Mouse (Mus musculus): ENCODE results near the gene Crispld2.

Crispld2 gene

DNA sequence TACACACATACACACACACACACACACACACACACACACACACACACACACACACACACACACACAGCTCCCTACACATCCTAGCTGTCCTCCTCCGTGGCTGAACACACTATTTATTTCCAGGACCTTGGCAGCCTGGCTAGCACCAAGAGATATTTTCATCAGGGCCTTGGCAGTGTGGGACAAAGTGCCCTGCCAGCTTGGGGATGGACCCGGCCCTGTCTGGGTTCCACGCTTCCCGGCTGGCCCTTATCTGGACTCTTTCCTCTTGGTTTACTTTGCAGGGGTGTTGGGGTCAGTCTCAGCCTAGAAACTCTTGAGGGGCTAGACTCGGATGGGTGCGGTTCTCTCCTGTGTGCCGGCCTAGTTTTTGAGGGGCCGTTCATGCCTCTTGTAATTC, 8.2 kb downstream of the Crispld2 start:
- no peak for DNase-seq (ENCODE audit: low read depth, low spot score)

DNA sequence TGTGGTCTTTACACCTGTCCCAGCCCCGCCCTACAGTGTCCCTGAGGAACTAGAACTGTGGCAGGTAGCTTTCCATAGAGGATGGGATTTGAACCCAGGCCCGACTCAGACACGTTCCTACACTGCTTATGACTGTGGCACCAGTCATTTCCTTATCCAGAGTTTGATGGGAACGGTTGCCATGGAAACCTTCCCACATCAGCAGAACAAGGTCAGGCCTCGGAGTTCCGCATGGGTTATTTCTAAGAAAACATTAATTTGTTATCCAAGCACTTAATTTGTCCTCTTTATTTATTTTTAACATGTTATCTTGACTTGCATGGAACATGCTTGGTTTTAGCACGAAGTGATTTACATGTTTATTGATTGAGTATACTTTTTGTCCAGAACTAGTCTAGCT, 9.5 kb downstream of the Crispld2 start:
- DNase-seq (ENCODE audit: low read depth, low spot score): no peak

DNA sequence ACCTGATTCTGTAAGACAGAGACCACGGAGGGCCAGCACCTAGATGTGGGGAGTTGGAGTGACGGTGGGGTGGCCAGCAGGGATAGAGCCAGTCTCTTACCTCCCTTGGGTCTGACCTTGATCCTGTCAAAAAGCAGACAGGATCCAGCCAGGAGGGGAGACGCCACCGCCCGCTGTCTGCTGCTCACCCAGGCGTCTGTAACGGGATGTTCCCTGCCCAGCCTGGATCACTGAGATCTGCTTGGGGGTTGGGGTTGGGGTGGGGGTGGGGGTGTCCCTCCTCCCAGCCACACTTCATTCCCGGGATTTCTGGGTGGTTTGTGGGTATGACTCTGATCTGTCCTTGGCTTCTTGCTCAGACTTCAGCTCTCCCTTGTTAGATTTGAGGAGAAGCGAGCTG, 10.1 kb downstream of the Crispld2 start:
- DNase-seq (ENCODE audit: low read depth, low spot score): no peak

DNA sequence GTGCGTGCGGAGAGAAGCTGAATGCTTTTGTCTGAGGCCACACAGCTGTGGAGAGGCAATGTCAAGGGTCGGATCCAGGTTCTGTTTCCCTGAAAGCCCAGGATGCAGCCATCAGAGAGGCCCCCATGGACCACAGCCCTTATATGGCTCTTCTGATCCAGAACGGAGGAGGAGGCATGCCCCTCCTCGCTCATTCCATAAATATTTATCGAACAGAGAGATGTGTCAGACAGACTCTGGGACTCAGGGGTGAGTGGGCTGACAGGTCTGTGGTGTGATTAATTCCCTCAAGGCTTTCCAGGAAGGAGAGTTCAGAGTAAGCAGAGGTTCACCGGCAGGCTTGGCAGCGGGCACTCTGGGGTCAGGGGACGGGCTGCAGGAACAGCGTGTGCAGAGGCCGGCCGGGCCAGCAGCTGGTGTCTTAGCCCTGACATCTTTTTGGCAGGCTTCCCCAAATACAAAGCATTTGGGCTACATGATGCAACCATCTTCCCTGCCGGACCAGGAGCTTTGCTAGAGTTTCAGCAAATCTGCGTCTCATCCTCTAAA, 12.0 kb downstream of the Crispld2 start:
- no peak for DNase-seq (ENCODE audit: low read depth, low spot score)

DNA sequence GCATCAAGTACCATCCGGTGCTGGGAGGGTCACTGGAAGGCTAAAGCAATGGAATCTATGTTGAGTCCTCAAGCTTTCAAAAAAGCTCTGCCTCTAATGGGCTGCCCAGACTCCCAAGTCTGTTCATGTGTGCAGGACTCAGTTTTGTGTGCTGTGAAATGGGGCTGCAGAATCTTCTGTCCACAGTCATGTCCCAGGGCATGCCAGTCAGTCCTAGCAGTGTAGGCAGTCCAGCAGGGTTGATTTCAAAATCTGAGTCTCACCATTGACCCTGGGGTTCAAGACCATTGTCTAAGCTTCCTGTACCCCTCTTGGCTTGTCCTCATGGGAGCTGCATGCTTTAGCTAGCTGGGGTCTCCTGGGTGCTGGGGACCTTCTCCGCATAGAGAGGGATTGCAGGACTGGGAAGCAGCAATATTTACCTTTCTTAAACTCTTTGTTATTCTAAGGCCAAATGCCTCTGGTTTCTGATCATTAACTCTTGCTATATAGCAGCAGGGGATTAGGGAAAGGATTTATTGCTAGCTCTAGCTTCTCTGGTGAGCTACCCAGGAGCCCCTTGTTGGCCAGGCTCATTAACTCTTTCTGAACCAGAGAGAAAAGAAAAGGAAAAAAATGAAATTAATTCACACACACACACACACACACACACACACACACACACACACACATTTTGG, 12.6 kb downstream of the Crispld2 start:
- DNase-seq (ENCODE audit: low read depth, low spot score): no peak

DNA sequence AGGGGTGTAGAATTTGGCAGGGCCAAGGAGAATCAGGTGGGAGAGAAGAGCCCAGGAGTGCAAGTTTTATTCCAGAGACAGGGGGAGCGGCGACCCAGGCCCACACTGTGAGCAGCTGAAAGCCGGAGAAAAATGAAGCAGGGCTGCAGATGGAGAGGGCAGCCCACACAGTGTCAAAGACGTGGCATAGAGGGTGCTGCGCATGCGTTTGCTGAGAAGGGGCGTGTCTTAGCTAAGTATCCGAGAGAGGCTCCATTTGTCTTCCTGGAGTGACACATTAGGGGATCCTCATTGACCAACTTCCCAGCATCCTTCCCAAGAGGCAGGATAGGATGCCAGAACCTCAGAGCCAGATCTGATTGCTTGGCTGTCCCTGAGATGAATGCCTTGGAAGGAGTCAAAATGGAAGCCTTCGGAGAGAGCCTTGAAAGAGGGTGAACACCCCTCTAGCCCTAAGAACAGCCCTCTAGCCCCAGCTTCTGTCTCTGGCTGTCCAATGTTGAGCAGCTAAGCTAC, 14.5 kb downstream of the Crispld2 start:
- DNase-seq (ENCODE audit: low read depth, low spot score): no peak

DNA sequence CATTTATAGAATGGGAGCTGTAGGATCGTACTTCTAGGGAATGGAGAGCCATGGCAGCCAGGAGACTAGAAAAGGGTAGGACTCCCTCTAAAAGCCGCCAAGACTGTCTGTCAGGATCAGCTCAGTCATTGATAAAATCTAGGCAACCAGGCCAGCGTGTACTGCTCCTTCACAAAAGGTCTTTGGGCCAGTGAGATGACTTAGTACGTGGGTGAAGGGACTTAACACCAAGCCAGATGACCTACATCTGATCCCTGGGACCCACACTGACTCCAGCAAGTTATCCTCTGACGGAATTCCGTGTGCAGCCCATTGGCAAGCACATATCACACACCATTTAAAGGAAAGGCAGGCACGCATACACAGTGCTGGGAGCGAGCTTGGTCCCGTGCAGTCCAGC, 14.9 kb downstream of the Crispld2 start:
- DNase-seq (ENCODE audit: low read depth, low spot score): no peak

DNA sequence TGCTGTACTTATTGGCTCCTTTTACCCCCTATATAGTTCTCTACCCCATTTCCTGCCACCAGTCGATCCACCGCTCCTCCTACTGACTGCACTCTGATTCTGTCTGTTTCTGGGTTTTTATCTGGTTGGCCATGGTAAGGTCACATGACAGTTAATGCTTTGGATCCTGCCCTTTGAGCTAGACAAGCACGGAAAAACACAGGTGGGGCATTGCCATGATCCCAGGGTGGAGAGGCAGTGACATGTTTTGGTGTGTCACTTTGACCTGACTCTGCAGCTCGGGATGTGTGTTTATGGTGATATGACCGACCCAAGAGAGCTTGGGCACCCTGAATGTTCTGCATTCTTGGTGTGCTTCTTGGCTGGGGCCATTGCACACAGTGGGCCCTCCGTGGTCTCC, 17.0 kb downstream of the Crispld2 start:
- DNase-seq (ENCODE audit: low read depth, low spot score): no peak

DNA sequence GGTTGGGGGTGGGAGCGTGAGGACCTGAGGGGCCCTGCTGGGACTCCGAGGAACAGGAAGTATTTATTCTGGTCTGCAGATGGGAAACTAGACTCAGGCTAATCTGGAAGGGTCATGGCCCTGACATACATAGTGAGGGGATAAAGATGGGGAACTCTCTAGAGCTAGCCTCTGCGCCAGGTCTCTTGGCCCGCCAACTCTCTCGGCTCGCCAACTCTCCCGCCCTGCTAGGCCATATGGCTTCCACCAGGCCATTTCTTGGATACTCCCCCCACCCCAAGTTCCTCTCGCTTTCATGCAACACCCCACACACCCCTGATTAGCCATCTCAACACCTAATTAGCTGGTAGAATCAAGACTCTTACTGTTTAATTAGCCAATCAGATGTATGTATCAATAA, 20.3 kb downstream of the Crispld2 start:
- no peak for DNase-seq (ENCODE audit: low read depth, low spot score)

DNA sequence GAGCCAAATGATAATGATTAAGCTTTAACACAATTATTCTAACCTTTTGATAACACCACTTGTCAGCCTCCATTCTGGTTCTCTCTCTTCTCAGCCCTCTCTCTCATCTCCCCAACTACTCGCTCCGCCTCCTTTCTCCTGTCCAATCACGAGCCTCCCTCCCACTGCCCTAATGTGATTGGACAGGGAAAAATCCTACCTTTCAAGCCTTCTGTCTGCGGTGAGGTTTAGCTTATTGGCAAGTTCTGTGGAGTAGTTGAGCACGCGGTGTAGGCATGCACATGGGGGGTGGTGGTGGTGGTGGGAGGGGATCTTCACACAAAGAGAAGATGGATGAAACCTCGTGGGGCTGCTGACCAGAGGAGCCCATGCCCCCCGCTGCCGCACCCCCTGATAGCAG, 20.7 kb downstream of the Crispld2 start:
- DNase-seq (ENCODE audit: low read depth, low spot score): no peak

DNA sequence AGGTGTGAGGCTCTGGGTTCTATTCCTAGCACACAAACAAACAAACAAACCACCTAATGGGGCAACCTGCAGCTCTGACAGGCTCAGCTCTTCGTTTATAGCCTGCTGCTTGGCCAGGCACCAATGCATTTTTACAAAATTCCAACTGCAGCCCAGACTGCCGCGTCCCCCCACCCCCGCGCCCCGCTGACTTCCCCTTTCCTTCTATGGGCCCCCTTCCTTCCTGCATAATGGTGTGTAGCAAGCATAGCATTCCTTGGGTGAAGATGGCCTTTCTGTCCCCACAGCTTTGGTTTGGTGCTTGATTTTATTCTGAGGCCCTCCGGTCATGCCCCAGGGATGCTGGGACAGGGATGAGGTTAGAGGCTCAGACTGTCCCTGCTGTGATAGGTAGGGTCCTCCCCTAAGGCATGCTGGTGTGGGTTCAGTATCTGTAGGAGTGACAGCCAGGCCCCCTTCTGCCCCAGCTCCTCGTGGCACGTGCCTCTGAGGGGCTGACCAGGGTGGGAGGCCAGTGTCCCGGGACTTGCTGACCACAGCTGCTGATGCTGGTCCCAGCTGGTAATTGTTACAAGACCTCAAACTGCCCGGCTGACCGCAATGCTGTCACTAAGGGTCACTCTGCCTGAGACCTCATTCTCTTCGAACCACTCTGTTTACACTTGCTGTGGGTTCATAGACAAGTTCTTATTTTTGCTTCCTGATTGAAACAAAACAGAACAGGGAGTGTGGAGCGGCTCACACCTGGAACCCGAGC, 22.2 kb downstream of the Crispld2 start:
- DNase-seq (ENCODE audit: low read depth, low spot score): no peak

DNA sequence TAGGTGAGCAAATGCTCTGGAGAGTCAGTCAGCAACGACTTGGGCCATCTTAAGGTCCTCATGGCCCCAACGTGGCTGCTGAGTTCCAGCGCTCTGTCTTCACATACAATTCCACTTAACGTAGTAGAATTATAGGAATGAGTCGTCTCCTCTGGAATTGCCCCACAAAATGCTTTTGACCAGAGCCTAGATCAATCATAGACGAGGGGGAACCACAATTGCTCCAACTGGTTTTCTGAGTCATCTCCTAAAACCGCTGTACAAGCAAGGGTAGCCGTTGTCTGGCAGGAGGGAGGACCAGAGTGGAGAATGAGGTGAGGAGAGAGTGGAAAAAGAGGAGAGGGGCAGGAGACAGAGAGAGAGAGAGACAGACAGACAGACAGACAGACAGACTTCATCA, 23.7 kb downstream of the Crispld2 start:
- no peak for DNase-seq (ENCODE audit: low read depth, low spot score)

DNA sequence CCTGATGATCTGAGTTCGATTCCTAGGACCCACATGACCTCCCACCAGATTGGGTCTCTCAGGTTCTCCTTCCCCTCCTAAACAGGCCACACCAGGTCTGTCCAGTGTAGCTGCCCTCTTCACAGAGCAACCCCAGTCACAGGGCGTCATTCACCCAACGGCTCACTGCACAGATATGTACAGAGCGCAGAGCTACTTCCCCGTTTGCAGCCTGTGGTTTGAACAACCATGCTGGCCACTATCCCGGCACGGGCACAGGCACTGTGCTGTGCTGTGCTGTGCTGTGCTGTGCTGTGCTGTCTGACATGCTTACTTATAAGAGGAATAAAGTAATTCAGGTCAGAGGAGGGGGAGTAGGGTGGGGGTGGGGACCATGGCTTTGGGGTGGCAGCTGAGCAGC, 24.2 kb downstream of the Crispld2 start:
- DNase-seq (ENCODE audit: low read depth, low spot score): no peak

DNA sequence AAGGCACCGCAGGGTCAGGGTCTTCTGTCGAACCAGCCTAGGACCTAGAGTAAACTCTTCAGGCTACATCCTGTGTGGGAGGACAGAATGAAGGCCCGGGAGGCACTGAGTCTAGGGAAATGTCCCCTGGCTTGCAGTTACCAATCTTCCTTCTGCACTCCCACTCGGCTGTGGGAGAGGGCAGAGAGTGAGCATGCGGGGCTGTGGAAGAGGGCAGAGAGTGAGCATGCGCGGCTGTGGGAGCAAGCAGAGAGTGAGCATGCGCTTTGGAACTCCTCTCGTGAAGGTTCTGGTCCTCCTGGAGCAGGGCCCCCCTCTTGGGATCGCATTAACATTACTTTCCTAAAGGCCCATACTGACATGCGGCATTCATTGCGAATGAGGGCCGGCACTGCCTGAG, 25.1 kb downstream of the Crispld2 start:
- no peak for DNase-seq (ENCODE audit: low read depth, low spot score)

DNA sequence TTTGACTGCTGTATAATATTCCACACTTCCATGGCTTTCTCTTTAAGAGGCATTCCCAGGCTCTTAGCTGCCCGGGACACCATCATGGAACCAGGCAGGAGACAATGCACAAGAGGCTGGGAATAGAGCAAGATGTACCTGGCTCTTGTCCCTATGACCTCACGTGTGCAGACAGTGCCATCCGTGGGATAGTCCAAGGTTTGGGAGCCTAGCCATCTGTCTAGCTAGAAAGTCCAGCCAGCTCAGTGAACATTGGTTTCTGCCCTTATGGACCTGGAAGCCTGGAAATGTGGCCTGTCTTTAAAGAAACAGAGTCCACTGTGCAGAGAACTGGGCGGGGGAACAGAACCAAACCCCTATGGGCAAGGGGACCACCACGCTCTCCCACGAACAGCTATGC, 25.5 kb downstream of the Crispld2 start:
- no peak for DNase-seq (ENCODE audit: low read depth, low spot score)

DNA sequence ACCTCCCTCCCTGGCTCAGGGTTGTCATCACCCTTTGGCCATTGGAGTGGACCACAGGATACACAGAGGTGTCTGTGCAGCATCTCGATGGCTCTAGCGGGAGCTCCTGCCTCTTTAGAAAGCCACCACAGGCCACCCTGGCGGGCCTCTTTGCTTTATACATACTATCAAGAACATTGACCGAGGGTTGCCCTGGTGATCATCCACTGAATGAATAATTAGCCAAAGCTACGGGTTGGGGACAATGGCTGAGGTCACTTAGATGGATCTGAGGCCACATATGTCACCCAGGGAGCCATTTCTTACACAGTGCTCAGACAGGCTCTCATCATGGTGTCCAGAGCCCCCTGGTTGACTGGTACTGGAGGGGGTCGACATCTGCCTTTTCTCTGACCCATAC, 26.1 kb downstream of the Crispld2 start:
- DNase-seq (ENCODE audit: low read depth, low spot score): no peak

DNA sequence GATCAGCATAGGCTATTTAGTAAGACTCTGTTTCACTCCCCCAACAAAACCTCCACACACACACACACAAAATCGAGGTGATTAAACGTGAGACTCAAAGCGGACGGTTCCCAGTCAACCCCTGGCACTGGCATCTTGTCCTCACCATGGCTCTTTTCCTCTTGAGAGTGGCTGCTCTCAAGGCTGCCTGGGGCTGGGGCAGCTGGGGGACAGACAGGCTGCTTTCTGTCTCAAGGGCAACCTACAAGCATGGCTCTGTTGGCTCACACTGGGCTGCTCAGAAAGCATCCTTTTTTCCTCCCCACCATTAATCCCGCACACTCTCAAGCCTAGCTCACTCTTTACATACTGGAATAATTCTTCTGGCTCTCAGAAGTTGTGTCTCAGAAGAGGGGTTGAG, 27.1 kb downstream of the Crispld2 start:
- DNase-seq (ENCODE audit: low read depth, low spot score): no peak

DNA sequence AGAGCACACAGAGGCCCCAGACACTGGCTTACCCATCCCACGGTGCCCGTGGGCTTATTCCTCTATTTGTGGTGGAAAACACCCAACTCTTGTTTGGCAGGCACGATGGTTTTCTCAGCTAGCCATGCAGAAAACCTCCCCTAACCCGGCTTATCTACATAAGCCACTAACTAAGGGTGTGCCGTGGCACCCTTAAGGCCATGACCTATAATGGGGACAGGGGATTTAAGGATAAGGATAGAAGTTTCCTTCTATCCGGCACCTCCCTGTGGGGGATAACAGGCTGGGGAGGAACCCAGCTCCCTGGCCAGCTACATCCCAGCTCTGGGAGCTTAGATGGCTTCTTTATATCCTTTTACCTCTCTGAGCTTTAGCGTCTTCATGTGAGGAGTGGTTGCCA, 28.1 kb downstream of the Crispld2 start:
- DNase-seq (ENCODE audit: low read depth, low spot score): no peak

DNA sequence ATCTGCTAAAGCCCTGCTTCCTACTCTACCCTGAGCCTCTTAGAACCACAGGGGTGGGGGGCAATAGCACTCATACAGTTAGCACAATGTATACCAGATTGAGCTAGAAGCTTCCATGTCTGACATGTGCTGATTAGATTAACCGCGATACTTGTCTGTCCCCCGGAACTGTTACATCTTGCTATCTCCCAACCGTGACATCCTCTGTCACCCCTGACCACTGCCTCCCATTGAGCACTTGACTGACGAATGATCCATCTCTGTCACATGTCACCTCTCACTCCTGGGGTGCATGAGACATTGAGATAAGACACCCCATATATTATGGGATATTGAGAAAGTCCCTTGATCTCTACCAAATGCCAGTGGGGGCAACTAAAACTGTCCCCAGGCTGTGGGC, 34.0 kb downstream of the Crispld2 start:
- DNase-seq (ENCODE audit: low read depth, low spot score): no peak

DNA sequence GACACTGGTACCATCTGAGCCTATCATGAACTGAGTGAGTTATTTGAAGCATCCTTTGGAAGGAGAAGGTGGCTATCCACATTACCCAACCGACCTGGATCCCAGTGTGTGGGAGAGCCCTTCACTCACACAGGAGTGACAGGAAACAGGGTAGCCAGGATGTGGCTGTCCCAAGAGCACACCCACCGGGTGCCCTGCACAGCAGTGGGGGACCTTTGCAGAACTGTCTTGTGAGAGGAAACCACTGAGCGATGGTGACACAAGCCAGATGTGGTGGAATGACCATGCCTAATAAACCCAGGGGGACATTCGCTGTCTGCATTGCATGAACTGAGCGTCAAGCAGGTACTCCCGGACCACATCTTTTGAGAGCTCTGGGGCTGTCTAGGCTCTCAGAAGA, 34.8 kb downstream of the Crispld2 start:
- no peak for DNase-seq (ENCODE audit: low read depth, low spot score)

DNA sequence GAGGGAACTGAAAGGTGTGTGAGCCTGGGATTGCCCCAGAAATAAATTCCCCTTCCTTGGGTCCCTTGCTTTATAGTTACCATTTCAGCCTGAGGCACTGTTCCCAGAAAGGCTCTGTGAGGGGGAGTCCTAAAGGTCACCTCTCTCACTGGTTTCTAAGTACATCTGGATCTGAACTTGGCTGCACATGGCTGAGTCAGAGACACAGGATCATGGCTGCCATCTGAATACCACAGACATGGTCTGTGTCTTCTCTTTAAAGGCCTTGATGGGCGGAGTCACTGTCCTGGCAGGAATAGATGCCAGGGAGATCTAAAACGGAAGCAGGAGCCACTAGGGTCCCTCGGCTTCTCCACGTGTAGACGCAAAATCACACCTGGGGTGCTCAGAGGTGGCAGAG, 38.2 kb downstream of the Crispld2 start:
- DNase-seq (ENCODE audit: low read depth, low spot score): no peak

DNA sequence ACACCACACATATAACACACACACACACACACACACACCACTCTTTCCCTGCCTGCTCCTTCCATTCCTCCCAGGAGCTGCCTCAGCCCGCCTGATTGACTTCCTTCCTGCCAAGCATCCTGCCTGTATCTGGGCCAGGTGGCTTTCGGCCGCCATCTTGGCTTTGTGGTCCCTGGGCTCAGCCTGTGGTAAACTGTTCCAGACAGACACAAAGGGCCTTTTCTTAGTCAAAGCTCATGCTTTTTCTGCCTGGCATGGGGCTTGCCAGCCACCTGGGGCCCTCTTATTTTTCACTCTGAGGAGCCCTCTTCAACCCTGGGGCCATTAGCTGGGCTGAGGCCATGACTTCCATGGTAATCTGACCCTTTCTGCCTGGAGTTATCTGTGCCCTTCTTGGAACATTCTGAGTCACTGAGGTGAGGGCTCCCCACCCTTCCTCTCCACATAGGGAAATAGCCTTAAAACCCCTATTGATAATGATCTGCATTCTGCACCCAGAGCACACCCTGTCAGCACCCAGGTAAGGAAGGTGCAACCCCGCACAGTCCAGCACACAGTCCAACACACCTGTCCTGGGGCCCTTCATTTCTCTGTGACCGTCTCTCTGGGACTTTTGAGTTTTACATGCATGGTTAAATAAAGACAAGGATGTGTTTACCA, 40.4 kb downstream of the Crispld2 start:
- no peak for DNase-seq (ENCODE audit: low read depth, low spot score)

DNA sequence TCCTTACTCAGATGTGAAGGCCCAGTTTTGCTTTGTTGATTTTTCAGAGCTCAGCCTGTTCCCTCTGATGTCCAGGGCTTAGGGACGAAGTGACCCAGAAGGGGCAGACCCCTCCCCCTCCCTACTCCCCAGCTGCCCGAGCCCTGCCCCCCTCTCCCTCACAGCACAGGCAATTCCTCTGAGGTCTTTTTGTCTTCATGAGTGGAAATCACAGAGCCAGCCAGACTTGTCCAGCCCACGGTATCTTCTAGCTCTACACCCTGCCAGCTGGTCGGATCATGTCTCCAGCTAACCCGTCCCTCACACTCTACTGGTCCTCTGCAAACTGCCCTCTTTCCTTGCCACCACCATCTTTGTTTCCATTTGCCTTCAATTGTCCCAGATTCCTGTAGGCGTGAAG, 42.2 kb downstream of the Crispld2 start:
- no peak for DNase-seq (ENCODE audit: low read depth, low spot score)

Data from c-Kit-negative CD71-positive TER-119-positive erythroid progenitor cells, embryonic 14.5 days (primary cell).